Mouse (Mus musculus) kidney, adult 9 months (tissue): ENCODE data around the gene Ifnab.
A peak's percentile ranks its signal among the peaks of the same experiment; 100 is the strongest.

Source experiments
- DNase-seq: peaks from one replicate; pipeline ENCODE4 v3.0.0; 2022

Gene Ifnab

DNA sequence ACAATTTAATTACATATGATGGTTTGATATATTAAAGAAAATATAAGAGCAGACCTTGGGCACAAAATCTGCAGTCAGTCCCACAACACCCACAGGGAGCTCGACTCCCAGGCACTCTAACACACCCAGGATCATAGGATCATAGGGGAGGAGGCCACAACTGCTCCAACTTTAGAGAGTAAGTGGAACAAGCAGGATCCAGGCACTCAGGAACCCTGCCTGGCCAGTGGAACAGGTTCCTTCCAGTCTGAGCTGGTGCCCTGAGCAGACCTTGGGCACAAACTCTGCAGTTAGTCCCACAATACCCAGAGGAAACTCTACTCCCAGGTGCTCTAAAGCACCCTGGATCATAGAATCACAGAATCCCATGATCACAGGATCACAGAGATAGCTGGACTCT, 35.7 kb downstream of the Ifnab start:
- DNase-seq: peak; percentile 26

GRCm38 (mm10) chr4:88653644-88654043, 37.5 kb downstream of the Ifnab start:
- no peak for DNase-seq

DNA sequence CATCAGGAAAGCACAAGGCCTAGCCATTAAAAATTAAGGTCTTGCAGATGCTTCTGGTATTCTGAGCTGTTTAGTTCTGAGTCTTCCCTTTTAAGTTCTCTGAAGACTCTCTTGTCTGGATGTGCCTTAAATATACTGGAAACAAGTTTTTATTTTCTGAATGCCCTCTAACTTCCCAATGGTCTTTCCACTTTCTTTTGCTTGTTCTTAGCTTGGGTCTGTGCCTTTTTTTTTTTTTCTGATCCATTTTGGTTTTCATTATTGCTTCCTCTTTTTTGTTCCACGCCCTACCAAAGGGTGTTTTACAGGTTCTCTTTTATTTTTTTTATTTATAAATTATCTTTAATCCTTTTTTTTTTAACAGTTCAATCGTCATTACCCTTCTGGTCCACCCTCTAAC, 46.8 kb downstream of the Ifnab start, which contains the start of gene Ifna13:
Gene Ifna13, minus strand, starts transcription at position 101 of the 400 bp plus-strand sequence.
- no peak for DNase-seq

- DNase-seq: no peak
Measured at GRCm38 (mm10) chr4:88642526-88642925, 48.6 kb downstream of the Ifnab start.

GRCm38 (mm10) chr4:88641077-88641831, 49.9 kb downstream of the Ifnab start:
- peak; percentile 94 for DNase-seq

DNA sequence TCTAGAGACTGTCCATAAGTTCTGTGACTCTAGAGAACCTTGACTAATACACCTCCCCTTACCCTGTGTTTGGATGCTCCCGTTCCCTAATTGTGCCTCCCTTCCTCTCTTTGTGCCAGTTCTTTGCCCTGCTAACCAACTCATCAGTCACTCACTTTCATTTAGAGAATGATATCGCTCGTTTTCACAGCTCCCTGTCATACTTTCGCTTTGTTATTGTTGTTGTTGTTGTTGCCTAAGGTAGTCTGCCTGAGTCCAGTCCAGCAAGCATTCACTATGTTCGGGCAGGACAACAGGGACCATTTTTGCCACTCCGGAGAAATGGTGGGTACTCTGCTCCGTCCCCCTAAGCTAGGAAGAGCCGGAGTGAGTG, 50.5 kb downstream of the Ifnab start:
- no peak for DNase-seq
